Mouse (Mus musculus): Measurements from ENCODE around the gene Mcpt2. TPM values are rescaled to one million over a fixed set of nuclear protein-coding genes. Genes with fewer than 3 reads are reported as not detected.

Mcpt2 gene
- polyA plus RNA-seq, 1 experiment from 2014 or later = not detected

DNA sequence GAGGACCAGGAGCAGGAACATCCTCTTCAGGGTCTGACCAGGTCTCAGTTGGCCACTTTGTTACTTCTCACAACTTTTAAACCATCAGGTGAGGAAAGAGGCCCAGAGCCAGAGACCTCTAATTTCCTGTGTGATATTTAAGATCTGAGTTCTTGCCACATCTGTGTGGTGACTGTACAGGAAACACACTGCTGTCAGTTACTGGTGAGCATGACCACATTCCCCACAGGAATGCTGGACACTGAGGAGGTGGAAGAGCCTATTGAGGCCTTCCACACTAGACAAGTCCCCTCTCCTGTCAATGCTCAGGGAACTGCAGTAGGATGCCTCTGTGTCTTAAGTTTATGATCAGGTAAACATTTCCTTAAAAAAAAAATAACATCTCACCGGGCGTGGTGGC, 43.3 kb downstream of the Mcpt2 start, which contains the start of gene Mcpt8:
Gene Mcpt8, minus strand, starts transcription at position 107 of the 400 bp plus-strand sequence.
- Histone ChIP-seq H3K4me3 (no peak within 1 kb of the TSS), H3K27ac (ENCODE audit: poor library complexity, severe bottlenecking) (no peak within 1 kb of the TSS), H3K9me3 (replicated peaks) (no peaks in the 10 kb centered on the region), H3K4me2 (no peak within 1 kb of the TSS), H3K9ac (no peak within 1 kb of the TSS), H3K4me1 (replicated peaks) (no peaks in the 10 kb centered on the region), H3K27me3 (replicated peaks) (no peaks in the 10 kb centered on the region), H3K36me3 (no peaks in the 10 kb centered on the region)
- 93% methylated on average over 2 of the region's 2 CpGs for WGBS
- ATAC-seq (ENCODE audit: insufficient number of reproducible peaks, low FRiP score) = no peak

- no peaks in the 10 kb centered on the region for H3K36me3 ChIP-seq
- no peaks in the 10 kb centered on the region for H3K9me3 ChIP-seq (replicated peaks)
- no peak for ATAC-seq (ENCODE audit: insufficient number of reproducible peaks, low FRiP score)
- H3K4me3 ChIP-seq = no peak overlapping the region
- no peak overlapping the region for H3K4me2 ChIP-seq
- H3K27me3 ChIP-seq (replicated peaks) = no peaks in the 10 kb centered on the region
- 64% methylated on average over 3 of the region's 3 CpGs for WGBS
- no peak overlapping the region for H3K9ac ChIP-seq
- H3K4me1 ChIP-seq (replicated peaks) = no peaks in the 10 kb centered on the region
- no peak overlapping the region for H3K27ac ChIP-seq (ENCODE audit: poor library complexity, severe bottlenecking)
Measured at GRCm38 (mm10) chr14:56086711-56087110, 44.9 kb downstream of the Mcpt2 start.

DNA sequence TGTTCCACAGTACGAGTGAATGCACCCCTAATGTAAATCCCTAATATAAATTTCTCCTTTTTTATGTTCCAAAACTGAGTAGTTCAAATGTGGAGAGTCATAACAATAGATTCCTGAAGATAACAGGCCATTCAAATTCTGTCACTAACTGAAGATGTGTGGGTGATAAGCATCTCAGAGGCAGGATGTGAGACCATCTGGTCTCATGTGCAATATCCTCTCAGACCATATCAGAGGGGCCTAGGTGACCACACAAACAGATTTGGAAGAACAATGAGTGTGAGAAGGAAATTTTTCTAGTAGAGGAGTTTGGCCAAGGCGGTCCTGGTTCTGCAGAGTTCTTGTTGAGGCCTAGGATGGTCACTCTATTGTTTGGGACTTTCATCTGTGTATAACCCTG, 51.5 kb downstream of the Mcpt2 start:
- no peak overlapping the region for H3K27ac ChIP-seq (ENCODE audit: poor library complexity, severe bottlenecking)
- no peaks in the 10 kb centered on the region for H3K36me3 ChIP-seq
- no peaks in the 10 kb centered on the region for H3K27me3 ChIP-seq (replicated peaks)
- H3K9ac ChIP-seq = no peak overlapping the region
- 65% methylated on average over 2 of the region's 2 CpGs for WGBS
- H3K4me3 ChIP-seq = no peak overlapping the region
- H3K9me3 ChIP-seq (replicated peaks) = no peaks in the 10 kb centered on the region
- peaks cover 9% of the 10 kb centered on the region for H3K4me1 ChIP-seq (replicated peaks)
- no peak for ATAC-seq (ENCODE audit: insufficient number of reproducible peaks, low FRiP score)
- H3K4me2 ChIP-seq = no peak overlapping the region

Small RNA genes lying within 50 kb of the gene (microRNA-seq; reads per million reads assigned to microRNA genes)
- not detected for gene Mir6949

Other genes with a start within 250 kb of the Mcpt2 start
- gene Nfatc4, start 218.9 kb upstream of the Mcpt2 start, polyA plus RNA-seq (2016; fragmentation: Nextera tagmentation; extraction: Ambion mirVana) = 17.5 and 18.6 TPM in 2 replicates
- gene Nynrin, start 188.0 kb upstream of the Mcpt2 start, polyA plus RNA-seq (2016; fragmentation: Nextera tagmentation; extraction: Ambion mirVana) = 33.3 and 38.2 TPM in 2 replicates
- gene Cbln3, start 157.6 kb upstream of the Mcpt2 start, polyA plus RNA-seq (2016; fragmentation: Nextera tagmentation; extraction: Ambion mirVana) = 0.32 and 0.57 TPM in 2 replicates
- gene Khnyn, start 157.1 kb upstream of the Mcpt2 start, polyA plus RNA-seq (2016; fragmentation: Nextera tagmentation; extraction: Ambion mirVana) = 19.8 TPM in 2 replicates
- gene Sdr39u1, start 141.7 kb upstream of the Mcpt2 start, polyA plus RNA-seq (2016; fragmentation: Nextera tagmentation; extraction: Ambion mirVana) = 38.2 and 40.4 TPM in 2 replicates
- gene Cma1, start 97.4 kb upstream of the Mcpt2 start, polyA plus RNA-seq (2016; fragmentation: Nextera tagmentation; extraction: Ambion mirVana) = not detected in 2 replicates
- not detected in 2 replicates for gene Cma2, start 91.1 kb upstream of the Mcpt2 start, polyA plus RNA-seq (2016; fragmentation: Nextera tagmentation; extraction: Ambion mirVana)
- not detected in 2 replicates for gene Mcpt1, start 24.1 kb upstream of the Mcpt2 start, polyA plus RNA-seq (2016; fragmentation: Nextera tagmentation; extraction: Ambion mirVana)
- gene Mcpt9, start 11.5 kb upstream of the Mcpt2 start, polyA plus RNA-seq (2016; fragmentation: Nextera tagmentation; extraction: Ambion mirVana) = not detected in 2 replicates
- 0.20 TPM in 1 of 2 replicates, not detected in the other for gene Mcpt4, start 20.3 kb downstream of the Mcpt2 start, polyA plus RNA-seq (2016; fragmentation: Nextera tagmentation; extraction: Ambion mirVana)
- gene Mcpt8, start 43.2 kb downstream of the Mcpt2 start, polyA plus RNA-seq (2016; fragmentation: Nextera tagmentation; extraction: Ambion mirVana) = not detected in 2 replicates
- 0.34 TPM in 1 of 2 replicates, not detected in the other for gene Ctsg, start 60.5 kb downstream of the Mcpt2 start, polyA plus RNA-seq (2016; fragmentation: Nextera tagmentation; extraction: Ambion mirVana)
- gene Gzme, start 78.6 kb downstream of the Mcpt2 start, polyA plus RNA-seq (2016; fragmentation: Nextera tagmentation; extraction: Ambion mirVana) = not detected in 2 replicates
- gene Gzmd, start 90.6 kb downstream of the Mcpt2 start, polyA plus RNA-seq (2016; fragmentation: Nextera tagmentation; extraction: Ambion mirVana) = not detected in 2 replicates
- not detected in 2 replicates for gene Gzmg, start 117.5 kb downstream of the Mcpt2 start, polyA plus RNA-seq (2016; fragmentation: Nextera tagmentation; extraction: Ambion mirVana)
- gene Gzmn, start 132.6 kb downstream of the Mcpt2 start, polyA plus RNA-seq (2016; fragmentation: Nextera tagmentation; extraction: Ambion mirVana) = not detected in 2 replicates
- gene Gzmf, start 169.4 kb downstream of the Mcpt2 start, polyA plus RNA-seq (2016; fragmentation: Nextera tagmentation; extraction: Ambion mirVana) = not detected in 2 replicates
- gene Gzmc, start 192.6 kb downstream of the Mcpt2 start, polyA plus RNA-seq (2016; fragmentation: Nextera tagmentation; extraction: Ambion mirVana) = not detected in 2 replicates
- gene Gzmb, start 220.2 kb downstream of the Mcpt2 start, polyA plus RNA-seq (2016; fragmentation: Nextera tagmentation; extraction: Ambion mirVana) = not detected in 2 replicates

Measured in heart, embryonic 12.5 days (tissue).